Mouse (Mus musculus) heart, postnatal 0 days (tissue): ENCODE results near the gene Ltk. TPM values are rescaled to one million over a fixed set of nuclear protein-coding genes. Genes with fewer than 3 reads are reported as not detected.
A peak's percentile ranks its signal among the peaks of the same experiment; 100 is the strongest.

Source experiments
- ATAC-seq: fragments of 200-750 bp; cut with Nextera tagmentation; 2 replicates; pipeline ENCODE4 v1.8.0; 2017; ENCODE audit warnings: low read depth, moderate number of reproducible peaks, moderate library complexity; ENCODE audit not compliant: insufficient read depth
- DNase-seq: peaks from one replicate; pipeline ENCODE4 v3.0.0-alpha.2; 2016; ENCODE audit warnings: low spot score
- H3K27ac ChIP-seq: fragments of 300-500 bp; sonication (generic); 2 replicates; pipeline ENCODE4 v1.5.1; 2014; ENCODE audit warnings: low read depth, mild to moderate bottlenecking
- H3K27me3 ChIP-seq: fragments of 300-500 bp; sonication (generic); 2 replicates; pipeline ENCODE4 v1.6.1; 2014; ENCODE audit warnings: low read length, mixed read lengths; ENCODE audit not compliant: control insufficient read depth, insufficient read depth
- H3K36me3 ChIP-seq: fragments of 300-500 bp; sonication (generic); replicated peaks from 2 replicates; pipeline ENCODE4 v1.6.1; 2014; ENCODE audit warnings: low read length, mixed read lengths; ENCODE audit not compliant: control insufficient read depth, insufficient read depth
- H3K4me1 ChIP-seq: fragments of 300-500 bp; sonication (generic); 2 replicates; pipeline ENCODE4 v1.6.1; 2014; ENCODE audit warnings: antibody characterized with exemption; ENCODE audit not compliant: control insufficient read depth, insufficient read depth
- H3K4me2 ChIP-seq: fragments of 300-500 bp; sonication (generic); 2 replicates; pipeline ENCODE4 v1.6.1; 2014; ENCODE audit warnings: low read depth, mild to moderate bottlenecking, low read length, moderate library complexity
- H3K4me3 ChIP-seq: fragments of 300-500 bp; sonication (generic); 2 replicates; pipeline ENCODE4 v1.5.1; 2014; ENCODE audit warnings: low read depth, low read length
- H3K9ac ChIP-seq: fragments of 300-500 bp; sonication (generic); replicated peaks from 2 replicates; pipeline ENCODE4 v1.6.1; 2014; ENCODE audit warnings: low read depth, low read length, mixed read lengths
- H3K9me3 ChIP-seq: fragments of 300-500 bp; sonication (generic); replicated peaks from 2 replicates; pipeline ENCODE4 v1.6.1; 2016; ENCODE audit warnings: low read length; ENCODE audit not compliant: control insufficient read depth
- CTCF ChIP-seq: IDR thresholded peaks from 2 replicates; pipeline ENCODE4 v1.5.1; 2016; ENCODE audit warnings: antibody characterized with exemption, control low read depth, low read depth
- EP300 ChIP-seq: IDR thresholded peaks from 2 replicates; pipeline ENCODE4 v1.6.1; 2016; ENCODE audit warnings: antibody characterized with exemption, low read depth
- WGBS: fragments of 180-500 bp; shearing (Covaris S2); extraction: QIAGEN DNeasy Blood & Tissue Kit; methylation state at CpG from one replicate; pipeline ENCODE4 v1.1.7; 2014; 5-methylcytosine and 5-hydroxymethylcytosine counted together
- polyA plus RNA-seq: library from polyadenylated mRNA; unstranded; fragments of >200 nt; fragmentation: Nextera tagmentation; extraction: Ambion mirVana; gene quantifications from 2 replicates; pipeline ENCODE4 v1.2.1, GENCODE M21; 2015
- total RNA-seq: library from RNA; depleted of rRNA; stranded (reverse); fragments of >200 nt; gene quantifications from 2 replicates; pipeline ENCODE4 v1.2.3, GENCODE M21; 2014; ENCODE audit warnings: low replicate concordance

Ltk gene
- total and polyA plus RNA-seq, 2 experiments from 2014 or later: 0.07 TPM; not detected in 1

DNA sequence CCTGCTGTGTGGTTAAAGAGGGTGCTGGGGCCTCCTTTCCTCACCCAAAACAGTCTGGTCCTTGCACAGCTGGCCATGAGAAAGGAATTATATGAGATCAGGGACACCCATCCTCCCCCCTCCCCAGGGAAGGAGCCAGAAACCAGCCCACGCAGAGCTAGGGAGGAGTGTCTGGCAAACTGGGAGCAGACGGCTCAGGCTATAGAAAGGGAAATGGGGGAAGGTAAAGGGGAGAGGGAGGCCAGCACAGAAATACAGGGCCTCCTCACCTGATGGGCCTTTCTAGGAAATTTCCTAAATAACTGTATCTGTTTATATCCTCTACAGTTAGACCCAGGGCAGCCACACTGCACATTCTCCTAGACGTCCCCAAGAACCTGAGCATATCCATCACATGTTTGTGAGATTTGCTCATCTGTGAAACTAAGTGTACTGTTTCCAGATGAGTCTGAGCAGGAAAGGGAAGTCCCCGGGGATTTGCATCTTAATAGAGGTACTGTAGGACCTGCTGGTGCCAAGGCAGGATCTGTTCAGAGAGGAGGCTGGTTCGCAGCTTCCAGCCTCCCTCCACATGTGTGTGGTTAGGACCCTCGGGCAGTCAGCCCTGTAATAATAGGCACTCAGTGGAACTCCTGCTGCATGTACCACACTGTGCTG, 43.5 kb upstream of the Ltk start:
- Histone ChIP-seq H3K27ac (no peak overlapping the region), H3K9me3 (no peaks in the 10 kb centered on the region), H3K27me3 (no peaks in the 10 kb centered on the region), H3K36me3 (no peaks in the 10 kb centered on the region), H3K4me2 (no peak overlapping the region), H3K9ac (no peak overlapping the region), H3K4me1 (peaks cover 19% of the 10 kb centered on the region), H3K4me3 (no peak overlapping the region)
- no peak for TF ChIP-seq CTCF
- no peak for TF ChIP-seq EP300
- DNase-seq: no peak
- 57% methylated on average over 6 of the region's 6 CpGs for WGBS
- ATAC-seq: no peak

DNA sequence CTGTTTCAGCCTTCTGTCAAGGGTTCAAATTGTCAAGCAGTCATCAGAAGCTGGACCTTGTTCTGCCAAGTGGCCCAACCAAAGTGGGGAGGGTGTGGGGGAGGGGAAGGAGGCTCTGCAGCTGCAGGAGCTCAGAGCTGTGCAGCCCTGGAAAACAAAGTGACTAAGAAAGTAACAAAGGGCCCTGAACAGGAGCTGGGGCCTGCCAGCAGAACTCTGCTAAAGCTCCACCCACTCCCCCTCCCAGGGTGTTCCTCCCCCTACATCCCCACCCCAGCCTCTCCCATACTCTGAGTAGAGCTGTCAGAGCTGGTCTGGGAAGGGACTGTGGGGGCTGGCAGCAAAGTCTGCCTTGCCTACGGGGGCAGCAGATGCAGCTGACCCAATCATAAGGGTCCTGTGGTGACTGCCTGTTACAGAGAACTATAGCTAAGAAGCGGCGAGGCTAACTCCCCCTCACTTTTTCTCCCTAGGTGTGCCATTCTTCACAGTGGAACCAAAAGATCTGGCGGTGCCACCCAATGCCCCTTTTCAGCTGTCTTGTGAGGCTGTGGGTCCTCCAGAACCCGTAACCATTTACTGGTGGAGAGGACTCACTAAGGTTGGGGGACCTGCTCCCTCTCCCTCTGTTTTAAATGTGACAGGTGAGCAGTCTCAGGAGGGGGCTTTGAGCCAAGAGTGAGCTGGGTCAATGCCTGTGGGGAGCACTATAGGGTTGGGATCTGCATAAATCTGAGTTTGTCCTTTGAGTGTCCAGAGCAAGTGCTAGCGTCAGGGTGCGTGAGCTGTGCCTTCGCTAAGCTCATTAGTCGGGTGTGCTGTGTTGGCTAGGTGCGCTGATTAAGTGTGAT, 42.8 kb upstream of the Ltk start:
- H3K4me1 ChIP-seq: peaks cover 22% of the 10 kb centered on the region
- no peaks in the 10 kb centered on the region; the same call in 1 of the 2 replicates for H3K27me3 ChIP-seq
- H3K4me3 ChIP-seq: no peak overlapping the region
- H3K4me2 ChIP-seq: no peak overlapping the region
- no peak overlapping the region for H3K9ac ChIP-seq
- ATAC-seq: no peak
- no peaks in the 10 kb centered on the region for H3K9me3 ChIP-seq
- WGBS: 59% methylated on average over 10 of the region's 10 CpGs
- no peak overlapping the region for H3K27ac ChIP-seq
- TF ChIP-seq CTCF (no peak), EP300 (no peak)
- no peaks in the 10 kb centered on the region for H3K36me3 ChIP-seq
- no peak for DNase-seq

DNA sequence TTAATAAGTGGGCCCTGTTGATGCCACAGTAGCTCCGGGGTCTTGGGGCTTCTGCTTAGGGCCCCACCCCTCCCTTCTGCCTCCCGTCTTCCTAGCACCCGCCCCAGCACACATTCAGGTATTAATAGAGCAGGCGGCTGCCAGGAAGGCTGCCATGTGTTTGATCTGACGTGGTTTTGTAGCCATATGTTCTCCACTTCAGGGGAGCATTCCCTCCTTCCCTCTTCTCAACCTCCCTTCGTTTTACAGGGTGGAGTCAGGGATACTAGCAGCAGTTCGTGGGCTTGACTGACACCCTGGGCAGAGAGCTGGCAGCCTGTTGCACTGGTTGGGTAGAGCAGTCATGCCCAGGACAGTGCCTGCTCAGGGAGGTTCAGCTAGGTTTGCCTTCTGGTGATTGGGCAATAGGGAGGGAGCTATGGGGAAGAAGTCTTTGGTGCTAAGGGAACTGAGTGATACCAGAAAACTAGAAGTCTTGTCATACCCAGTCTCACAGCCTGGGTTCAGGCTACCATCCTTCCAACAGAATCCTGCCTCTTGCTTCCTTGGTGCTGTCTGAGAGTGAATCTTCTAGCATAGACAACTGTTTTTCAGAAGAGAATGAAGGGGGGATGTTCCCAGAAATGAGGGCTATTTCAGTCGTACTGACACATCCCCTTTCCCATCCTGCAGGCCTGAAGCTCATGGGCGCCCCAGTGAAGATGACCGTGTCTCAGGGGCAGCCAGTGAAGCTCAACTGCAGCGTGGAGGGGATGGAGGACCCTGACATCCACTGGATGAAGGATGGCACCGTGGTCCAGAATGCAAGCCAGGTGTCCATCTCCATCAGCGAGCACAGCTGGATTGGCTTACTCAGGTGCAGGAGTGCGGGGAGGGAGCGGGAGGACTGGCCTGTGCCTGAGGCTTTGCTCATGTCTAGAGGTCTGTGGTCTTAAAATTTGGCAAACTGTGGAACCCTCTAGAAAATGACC, 40.9 kb upstream of the Ltk start:
- no peak for DNase-seq
- peaks cover 25% of the 10 kb centered on the region for H3K4me1 ChIP-seq
- H3K27ac ChIP-seq: no peak overlapping the region
- H3K36me3 ChIP-seq: no peaks in the 10 kb centered on the region
- peaks cover 4% of the 10 kb centered on the region; the same call in 1 of the 2 replicates for H3K27me3 ChIP-seq
- H3K9ac ChIP-seq: no peak overlapping the region
- peak overlapping the region; percentile 100; the same call in 1 of the 2 replicates for H3K4me2 ChIP-seq
- no peaks in the 10 kb centered on the region for H3K9me3 ChIP-seq
- no peak overlapping the region for H3K4me3 ChIP-seq
- TF ChIP-seq CTCF: no peak
- no peak for TF ChIP-seq EP300
- WGBS: 66% methylated on average over 15 of the region's 15 CpGs
- no peak for ATAC-seq

DNA sequence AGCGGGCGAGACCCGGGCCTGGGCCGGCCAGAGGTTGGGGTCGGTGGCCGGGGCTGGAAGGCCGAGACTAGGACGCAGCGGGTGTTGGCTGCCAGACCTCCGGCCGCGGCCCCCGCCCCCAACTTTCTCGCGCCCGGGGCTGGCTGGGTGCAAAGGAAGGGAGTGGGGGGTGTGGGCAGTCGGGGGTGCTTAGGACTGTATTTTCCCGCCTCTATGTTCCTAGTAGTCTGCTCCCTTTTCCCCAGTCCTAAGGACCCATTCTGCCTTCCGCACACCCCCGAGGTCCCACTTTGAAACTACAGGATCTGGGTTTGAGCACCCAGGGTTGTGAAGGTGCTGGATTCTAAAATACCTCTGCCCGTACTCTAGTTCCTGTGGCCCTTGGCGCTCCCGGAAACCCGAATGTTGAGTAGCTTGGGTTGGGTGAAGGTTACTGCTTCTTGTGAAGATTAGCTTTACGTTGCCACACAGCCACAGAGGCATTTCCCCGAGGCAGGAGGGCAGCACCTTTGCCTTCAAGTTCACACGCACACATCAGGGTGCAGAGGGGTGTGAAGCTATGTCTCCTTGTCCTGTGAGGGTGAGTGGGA, 39.8 kb upstream of the Ltk start:
- H3K27me3 ChIP-seq: peaks cover 4% of the 10 kb centered on the region; the same call in 1 of the 2 replicates
- DNase-seq (no peak), ATAC-seq (peak; percentile 13; the same call in 1 of the 2 replicates)
- H3K27ac ChIP-seq: no peak overlapping the region
- peaks cover 23% of the 10 kb centered on the region for H3K4me1 ChIP-seq
- H3K4me3 ChIP-seq: peak overlapping the region; percentile 82
- H3K4me2 ChIP-seq: peak overlapping the region; percentile 100
- no peaks in the 10 kb centered on the region for H3K36me3 ChIP-seq
- 2% methylated on average over 23 of the region's 27 CpGs for whole genome bisulfite sequencing
- no peaks in the 10 kb centered on the region for H3K9me3 ChIP-seq
- peak overlapping the region; percentile 71 for H3K9ac ChIP-seq
- no peak for TF ChIP-seq EP300
- TF ChIP-seq CTCF: no peak
